Mouse (Mus musculus) testis, adult 2 months (tissue): ENCODE results near the gene Sars.

Experiments used
- CTCF ChIP-seq: fragments of 200-500 bp; IDR thresholded peaks from 2 replicates; pipeline ENCODE4 v1.5.1; 2012; ENCODE audit warnings: low read depth, mild to moderate bottlenecking, inconsistent platforms, low read length, moderate library complexity; ENCODE audit not compliant: control insufficient read depth, insufficient read depth, insufficient replicate concordance
- POLR2A ChIP-seq: fragments of 200-500 bp; IDR thresholded peaks from 2 replicates; pipeline ENCODE4 v1.6.1; 2012; ENCODE audit warnings: low read depth, mild to moderate bottlenecking, inconsistent platforms, low read length, moderate library complexity; ENCODE audit not compliant: control insufficient read depth

GRCm38 (mm10) chr3:108383485-108384354, 61.3 kb downstream of the Sars start, which contains the start of gene Psrc1:
- no peak for TF ChIP-seq CTCF
- no peak for TF ChIP-seq POLR2A
